Mouse (Mus musculus): ENCODE results near the gene Omd. TPM values are rescaled to one million over a fixed set of nuclear protein-coding genes. Genes with fewer than 3 reads are reported as not detected.
"Not testable (repeated sequence)": the region's sequence is repeated elsewhere in the genome, so short reads cannot be mapped to it uniquely, and the experiment has no call there.

Omd gene
- not detected in 2 replicates for polyA plus RNA-seq (2012; rRNA removed)

- 67% methylated on average over 8 of the region's 8 CpGs for WGBS
These were observed at the start of gene Omd for GRCm38 (mm10) chr13:49581541-49582530. Omd (plus strand) TSS chr13:49582462.

GRCm38 (mm10) chr13:49536946-49537345 is 45.3 kb upstream of the Omd start:
- DNase-seq (ENCODE audit: low read depth, low spot score), result no peak
- 92% methylated on average over 1 of the region's 1 CpGs for WGBS

More at GRCm38 (mm10) chr13:49581541-49582530, at the start of gene Omd:
- no peak for DNase-seq (ENCODE audit: low read depth, low spot score)

GRCm38 (mm10) chr13:49538693-49539092 is 43.6 kb upstream of the Omd start:
- WGBS, result 69% methylated on average over 1 of the region's 1 CpGs
- no peak for DNase-seq (ENCODE audit: low read depth, low spot score)

DNA sequence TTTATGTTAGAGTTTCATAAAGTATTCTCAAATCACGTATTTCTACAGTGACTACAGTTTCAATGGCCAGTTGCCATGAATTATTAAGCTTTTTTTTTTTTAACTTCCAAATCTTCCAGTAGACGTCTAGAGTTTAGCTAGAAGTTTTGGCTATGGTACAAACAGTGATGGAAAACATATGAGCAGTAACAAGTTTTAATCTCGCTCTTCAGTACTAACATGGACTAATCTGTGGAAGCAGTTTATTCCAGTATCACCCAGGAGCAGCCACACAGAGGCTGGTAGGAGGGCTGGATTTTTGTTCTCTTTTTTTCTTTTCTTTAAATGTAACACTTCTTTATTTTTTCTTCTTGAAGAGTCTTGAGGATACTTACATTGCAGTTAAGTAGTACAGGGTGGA is 38.0 kb upstream of the Omd start, which contains the start of gene Aspn:
Aspn (plus strand) TSS at position 165 of the 400 bp plus-strand sequence.
- DNase-seq (ENCODE audit: low read depth, low spot score), result no peak

GRCm38 (mm10) chr13:49545646-49546045 is 36.6 kb upstream of the Omd start:
- WGBS, result 56% methylated on average over 3 of the region's 3 CpGs
- DNase-seq (ENCODE audit: low read depth, low spot score), result no peak

More for the DNA sequence above, 38.0 kb upstream of the Omd start, which contains the start of gene Aspn:
- 70% methylated on average over 3 of the region's 3 CpGs for WGBS

DNA sequence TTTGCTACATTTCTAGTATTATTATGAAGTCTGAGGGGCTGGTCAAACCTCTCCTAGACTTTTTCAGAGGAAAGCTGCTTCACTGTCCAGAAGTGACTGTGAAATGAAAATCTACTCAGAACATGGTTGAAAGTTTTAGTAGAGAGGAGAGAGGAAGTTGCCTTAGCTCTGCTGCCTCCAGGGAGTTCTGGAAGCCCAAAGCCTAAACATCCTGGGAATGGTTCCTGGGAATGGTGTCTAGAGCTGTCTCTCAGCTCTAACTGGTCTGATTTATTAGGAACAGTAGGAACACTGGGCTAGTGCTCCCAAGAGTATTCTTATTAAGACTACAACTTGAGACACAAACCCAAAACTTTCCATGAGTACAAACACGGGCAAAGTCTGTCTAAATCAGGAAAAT is 35.7 kb upstream of the Omd start:
- no peak for DNase-seq (ENCODE audit: low read depth, low spot score)

DNA sequence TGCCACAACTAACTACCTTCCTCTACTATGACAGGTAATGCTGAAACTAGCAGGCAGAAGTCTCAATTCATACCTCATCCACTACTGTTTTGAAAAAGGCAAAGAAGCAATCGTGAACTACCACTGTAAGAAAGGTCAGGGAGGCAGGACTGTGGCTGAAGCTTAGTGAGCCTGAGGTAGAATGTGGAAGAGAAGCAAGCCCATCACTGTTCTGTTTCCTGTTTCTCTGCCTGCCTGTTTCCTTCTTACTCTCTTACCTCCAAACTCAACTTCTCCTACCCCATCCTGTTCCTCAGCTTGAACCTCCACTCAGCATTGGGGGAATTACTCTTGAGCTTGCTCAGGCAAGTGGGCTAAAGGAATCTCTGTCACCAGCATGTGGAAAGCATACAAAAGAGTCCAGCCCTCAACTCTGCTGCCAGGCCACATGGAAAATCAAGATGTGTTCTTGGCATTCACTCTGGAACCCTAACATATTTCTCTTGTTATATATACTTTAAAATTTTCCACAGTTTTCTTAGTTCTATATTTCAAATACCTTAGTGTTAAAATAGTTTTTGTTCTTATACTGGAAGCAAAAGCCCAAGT is 34.6 kb upstream of the Omd start:
- WGBS, result 43% methylated on average over 1 of the region's 1 CpGs

More for the DNA sequence above, 35.7 kb upstream of the Omd start:
- WGBS, result 82% methylated on average over 1 of the region's 1 CpGs

GRCm38 (mm10) chr13:49549616-49550015 is 32.6 kb upstream of the Omd start:
- WGBS, result 79% methylated on average over 3 of the region's 3 CpGs

More for the DNA sequence above, 34.6 kb upstream of the Omd start:
- DNase-seq (ENCODE audit: low read depth, low spot score), result no peak

DNA sequence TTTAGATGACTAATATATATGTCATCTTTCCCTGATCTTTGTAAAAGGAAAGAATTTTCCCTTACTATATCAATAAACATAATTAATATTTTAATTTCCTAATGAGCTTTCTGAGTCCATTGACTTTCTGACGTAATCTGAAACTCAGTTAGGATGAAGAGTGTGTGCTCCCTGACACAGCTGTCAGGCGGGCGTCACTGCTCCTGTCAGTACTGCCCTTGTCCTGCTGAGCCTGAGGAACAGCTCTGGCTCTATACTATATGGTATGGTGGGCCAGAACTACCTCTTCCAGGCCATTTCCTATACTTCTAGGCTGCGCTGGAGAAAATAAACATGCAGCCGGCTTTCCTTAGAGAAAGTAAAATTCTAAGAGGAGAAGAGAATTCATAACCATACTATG is 27.7 kb upstream of the Omd start:
- no peak for DNase-seq (ENCODE audit: low read depth, low spot score)
- 87% methylated on average over 5 of the region's 5 CpGs for WGBS

More at GRCm38 (mm10) chr13:49549616-49550015, 32.6 kb upstream of the Omd start:
- no peak for DNase-seq (ENCODE audit: low read depth, low spot score)

DNA sequence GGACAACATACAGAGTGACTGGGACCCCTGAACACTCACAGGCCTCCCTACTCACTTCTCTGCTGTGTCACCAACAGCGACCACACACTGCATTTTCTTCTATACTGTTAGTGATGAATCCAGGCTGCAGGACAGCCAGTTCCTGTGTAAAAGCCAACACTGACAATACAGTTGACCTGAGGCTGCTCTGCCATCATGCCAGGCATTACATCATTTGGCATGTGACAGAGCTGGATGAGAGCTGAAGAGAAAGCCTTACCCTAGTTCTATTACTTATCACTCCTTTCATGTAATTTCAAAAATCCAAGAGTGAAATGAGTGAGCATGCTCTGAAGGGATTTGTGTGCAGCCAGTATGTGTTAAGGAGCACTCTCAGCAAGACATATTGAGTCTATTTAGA is 26.1 kb upstream of the Omd start:
- WGBS, result 79% methylated on average over 1 of the region's 1 CpGs
- no peak for DNase-seq (ENCODE audit: low read depth, low spot score)

- WGBS, result 35% methylated on average over 1 of the region's 1 CpGs
- DNase-seq (ENCODE audit: low read depth, low spot score), result no peak
These were observed 25.3 kb upstream of the Omd start for GRCm38 (mm10) chr13:49556924-49557323.

DNA sequence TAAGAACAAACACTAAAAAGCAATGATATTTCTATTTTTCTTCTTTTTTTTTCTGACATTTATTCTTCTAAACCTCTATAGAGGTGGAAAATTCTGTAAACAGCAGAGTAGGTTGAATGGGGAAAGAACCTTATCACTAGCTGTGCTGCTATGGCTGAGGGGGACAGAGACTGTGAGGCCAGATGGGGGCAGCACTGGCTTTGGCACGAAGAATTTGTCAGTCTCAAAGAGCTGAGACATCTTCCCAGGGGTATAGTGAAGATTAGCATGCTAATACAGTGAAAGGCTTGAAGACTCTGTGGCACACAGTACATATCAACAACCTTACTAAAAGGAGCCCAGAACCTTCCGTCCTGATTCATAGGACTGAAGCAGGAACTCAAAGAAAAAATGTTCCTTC is 23.1 kb upstream of the Omd start:
- 49% methylated on average over 2 of the region's 2 CpGs for WGBS
- DNase-seq (ENCODE audit: low read depth, low spot score), result no peak

DNA sequence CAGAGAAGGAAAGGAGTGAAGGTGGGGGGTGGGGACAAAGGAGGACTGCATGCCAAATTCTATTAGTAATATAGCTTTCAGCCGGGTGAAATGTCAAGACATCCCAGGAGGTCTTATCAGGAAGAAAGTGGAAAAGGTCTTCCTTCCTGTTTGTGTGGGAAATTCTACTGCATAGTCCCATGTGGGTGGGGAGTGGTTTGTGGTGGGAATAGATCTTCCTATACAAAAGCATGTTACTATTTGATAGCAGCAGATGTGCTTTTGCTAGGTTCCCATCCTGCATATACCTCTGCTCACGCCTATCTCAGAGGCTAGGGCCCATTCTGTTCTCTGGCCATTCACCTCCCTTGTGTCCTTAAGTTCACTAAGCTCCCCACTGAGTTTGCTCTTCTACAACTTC is 21.4 kb upstream of the Omd start:
- WGBS, result 52% methylated on average over 2 of the region's 2 CpGs
- DNase-seq (ENCODE audit: low read depth, low spot score), result no peak

GRCm38 (mm10) chr13:49564347-49564746 is 17.9 kb upstream of the Omd start:
- 84% methylated on average over 1 of the region's 1 CpGs for WGBS
- DNase-seq (ENCODE audit: low read depth, low spot score), result no peak

DNA sequence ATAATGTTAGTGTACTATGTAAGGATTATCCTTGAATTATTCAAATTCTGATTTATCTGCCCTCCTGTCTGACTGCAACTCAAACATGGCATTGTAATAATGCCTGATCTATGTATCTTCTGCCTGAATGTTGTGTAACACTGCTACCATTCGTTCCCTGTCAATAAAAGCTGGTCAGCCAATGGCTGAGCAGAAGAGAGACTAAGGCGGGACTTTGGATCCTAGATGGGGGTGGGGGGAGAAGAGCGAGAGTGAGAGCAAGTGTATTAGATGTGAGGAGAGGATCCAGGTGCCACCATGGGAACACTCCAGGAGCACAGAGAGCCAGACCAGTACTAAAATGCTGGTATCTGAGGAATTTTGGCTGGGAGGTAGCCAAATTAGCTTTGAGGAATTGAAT is 11.9 kb upstream of the Omd start:
- 75% methylated on average over 3 of the region's 3 CpGs for whole genome bisulfite sequencing
- DNase-seq (ENCODE audit: low read depth, low spot score), result no peak

GRCm38 (mm10) chr13:49571418-49571817 is 10.8 kb upstream of the Omd start:
- no peak for DNase-seq (ENCODE audit: low read depth, low spot score)

GRCm38 (mm10) chr13:49583859-49584258 is 1.6 kb downstream of the Omd start:
- no peak for DNase-seq (ENCODE audit: low read depth, low spot score)

More at GRCm38 (mm10) chr13:49571418-49571817, 10.8 kb upstream of the Omd start:
- WGBS, result 79% methylated on average over 2 of the region's 2 CpGs

- DNase-seq (ENCODE audit: low read depth, low spot score), result no peak
- 71% methylated on average over 8 of the region's 8 CpGs for WGBS
These were observed 2.2 kb downstream of the Omd start for GRCm38 (mm10) chr13:49584307-49585005.

GRCm38 (mm10) chr13:49586062-49586461 is 3.8 kb downstream of the Omd start:
- DNase-seq (ENCODE audit: low read depth, low spot score), result no peak
- 79% methylated on average over 6 of the region's 6 CpGs for WGBS

DNA sequence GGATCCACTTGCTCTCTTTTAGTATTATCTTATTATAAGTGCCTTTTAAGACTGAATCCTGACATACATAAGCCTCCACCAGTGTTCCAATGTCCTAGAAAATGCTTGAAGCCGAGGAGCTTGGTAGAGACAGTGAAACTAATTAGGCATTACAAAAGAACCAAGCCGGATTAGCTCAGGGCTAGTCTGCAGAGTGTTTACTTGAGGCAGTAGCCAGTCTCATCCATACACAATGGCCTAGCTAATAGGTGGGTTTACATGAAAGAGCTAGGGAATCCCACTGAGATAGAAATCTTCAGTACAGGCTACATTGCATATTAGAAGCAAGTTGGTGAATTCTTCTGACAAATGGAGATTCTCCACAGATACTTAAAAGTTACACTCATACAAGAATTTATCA is 20.3 kb downstream of the Omd start:
- DNase-seq (ENCODE audit: low read depth, low spot score), result not testable (repeated sequence)
- WGBS, result 87% methylated on average over 2 of the region's 2 CpGs
